Mouse (Mus musculus) forebrain, embryonic 12.5 days (tissue): ENCODE data around the gene Olfr1418. TPM values are rescaled to one million over a fixed set of nuclear protein-coding genes. Genes with fewer than 3 reads are reported as not detected.

ENCODE experiments used
- ATAC-seq: fragments of 200-750 bp; cut with Nextera tagmentation; 2 replicates; pipeline ENCODE4 v1.8.0; 2017; ENCODE audit warnings: moderate TSS enrichment; ENCODE audit not compliant: low FRiP score
- H3K27ac ChIP-seq: fragments of 300-500 bp; sonication (generic); 2 replicates; pipeline ENCODE4 v1.5.1; 2016; ENCODE audit warnings: mild to moderate bottlenecking
- H3K27me3 ChIP-seq: fragments of 300-500 bp; sonication (generic); 2 replicates; pipeline ENCODE4 v1.6.1; 2016; ENCODE audit warnings: mild to moderate bottlenecking
- H3K36me3 ChIP-seq: fragments of 300-500 bp; sonication (generic); replicated peaks from 2 replicates; pipeline ENCODE4 v1.6.1; 2016; ENCODE audit warnings: mild to moderate bottlenecking
- H3K4me1 ChIP-seq: fragments of 300-500 bp; sonication (generic); 2 replicates; pipeline ENCODE4 v1.6.1; 2016
- H3K4me2 ChIP-seq: fragments of 300-500 bp; sonication (generic); 2 replicates; pipeline ENCODE4 v1.6.1; 2016; ENCODE audit warnings: mild to moderate bottlenecking, moderate library complexity
- H3K4me3 ChIP-seq: fragments of 300-500 bp; sonication (generic); replicated peaks from 2 replicates; pipeline ENCODE4 v1.5.1; 2016; ENCODE audit warnings: mild to moderate bottlenecking
- H3K9ac ChIP-seq: fragments of 300-500 bp; sonication (generic); 2 replicates; pipeline ENCODE4 v1.6.1; 2016; ENCODE audit warnings: mild to moderate bottlenecking
- H3K9me3 ChIP-seq: fragments of 300-500 bp; sonication (generic); 2 replicates; pipeline ENCODE4 v1.6.1; 2016
- WGBS: fragments of 180-500 bp; shearing (Covaris S2); methylation state at CpG from one replicate; pipeline ENCODE4 v1.1.7; 2016; 5-methylcytosine and 5-hydroxymethylcytosine counted together
- polyA plus RNA-seq: library from polyadenylated mRNA; unstranded; fragments of >200 nt; fragmentation: Nextera tagmentation; extraction: Ambion mirVana; gene quantifications from 2 replicates; pipeline ENCODE4 v1.2.1, GENCODE M21; 2016

Gene Olfr1418
- polyA plus RNA-seq, 1 experiment from 2014 or later, result not detected

GRCm38 (mm10) chr19:11819143-11819700, 41.6 kb downstream of the Olfr1418 start, which contains the start of gene Stx3:
TSS of gene Stx3 (minus strand) at chr19:11819403.
- H3K9ac ChIP-seq, result peak within 1 kb of the TSS; percentile 65
- peaks cover 19% of the 10 kb centered on the region for H3K4me1 ChIP-seq
- peaks cover 48% of the 10 kb centered on the region for H3K27me3 ChIP-seq
- H3K36me3 ChIP-seq, result no peaks in the 10 kb centered on the region
- H3K4me3 ChIP-seq, result peak within 1 kb of the TSS; percentile 69
- no peak; the same call in 1 of the 2 replicates for ATAC-seq
- no peaks in the 10 kb centered on the region for H3K9me3 ChIP-seq
- H3K27ac ChIP-seq, result no peak within 1 kb of the TSS
- peak within 1 kb of the TSS; percentile 97 for H3K4me2 ChIP-seq
- WGBS, result under 1% methylated on average over 20 of the region's 20 CpGs

- Histone ChIP-seq H3K27me3 (peaks cover 48% of the 10 kb centered on the region), H3K4me1 (peaks cover 24% of the 10 kb centered on the region), H3K9me3 (no peaks in the 10 kb centered on the region), H3K4me3 (peak overlapping the region; percentile 69), H3K36me3 (no peaks in the 10 kb centered on the region), H3K27ac (no peak overlapping the region), H3K9ac (peak overlapping the region; percentile 65), H3K4me2 (peak overlapping the region; percentile 97)
- under 1% methylated on average over 74 of the region's 83 CpGs for WGBS
- peak; percentile 74 for ATAC-seq
Observed at GRCm38 (mm10) chr19:11818199-11819142, 42.4 kb downstream of the Olfr1418 start.

GRCm38 (mm10) chr19:11817586-11817985, 43.3 kb downstream of the Olfr1418 start:
- peak overlapping the region; percentile 97 for H3K4me2 ChIP-seq
- H3K27me3 ChIP-seq, result peaks cover 48% of the 10 kb centered on the region
- no peak overlapping the region for H3K9ac ChIP-seq
- peaks cover 30% of the 10 kb centered on the region for H3K4me1 ChIP-seq
- H3K4me3 ChIP-seq, result peak overlapping the region; percentile 69; the same call in 1 of the 2 replicates
- 8% methylated on average over 5 of the region's 5 CpGs for WGBS
- no peak for ATAC-seq
- no peaks in the 10 kb centered on the region for H3K9me3 ChIP-seq
- no peak overlapping the region for H3K27ac ChIP-seq
- H3K36me3 ChIP-seq, result no peaks in the 10 kb centered on the region

- Histone ChIP-seq H3K9me3 (no peaks in the 10 kb centered on the region), H3K36me3 (no peaks in the 10 kb centered on the region), H3K9ac (no peak overlapping the region), H3K4me1 (peaks cover 39% of the 10 kb centered on the region), H3K27me3 (peaks cover 48% of the 10 kb centered on the region), H3K4me3 (no peak overlapping the region), H3K27ac (no peak overlapping the region), H3K4me2 (no peak overlapping the region)
- no peak for ATAC-seq
- 61% methylated on average over 6 of the region's 6 CpGs for WGBS
Observed at GRCm38 (mm10) chr19:11816706-11817105, 44.2 kb downstream of the Olfr1418 start.

GRCm38 (mm10) chr19:11814742-11815333, 46.0 kb downstream of the Olfr1418 start:
- Histone ChIP-seq H3K27ac (no peak overlapping the region), H3K4me2 (no peak overlapping the region), H3K4me3 (no peak overlapping the region), H3K4me1 (peaks cover 47% of the 10 kb centered on the region), H3K27me3 (peaks cover 43% of the 10 kb centered on the region), H3K36me3 (no peaks in the 10 kb centered on the region), H3K9ac (no peak overlapping the region), H3K9me3 (no peaks in the 10 kb centered on the region)
- 89% methylated on average over 6 of the region's 6 CpGs for WGBS
- no peak for ATAC-seq

- Histone ChIP-seq H3K9me3 (no peaks in the 10 kb centered on the region), H3K4me1 (peaks cover 38% of the 10 kb centered on the region), H3K36me3 (no peaks in the 10 kb centered on the region), H3K4me3 (no peak overlapping the region), H3K4me2 (no peak overlapping the region), H3K27me3 (peaks cover 33% of the 10 kb centered on the region), H3K27ac (no peak overlapping the region), H3K9ac (no peak overlapping the region)
- 4% methylated on average over 8 of the region's 8 CpGs for WGBS
- ATAC-seq, result no peak
Observed at GRCm38 (mm10) chr19:11813649-11814048, 47.2 kb downstream of the Olfr1418 start.

GRCm38 (mm10) chr19:11813136-11813535, 47.7 kb downstream of the Olfr1418 start:
- Histone ChIP-seq H3K27me3 (peaks cover 28% of the 10 kb centered on the region), H3K27ac (no peak overlapping the region), H3K9ac (no peak overlapping the region), H3K4me1 (peaks cover 35% of the 10 kb centered on the region), H3K4me2 (no peak overlapping the region), H3K9me3 (no peaks in the 10 kb centered on the region), H3K4me3 (no peak overlapping the region), H3K36me3 (no peaks in the 10 kb centered on the region)
- ATAC-seq, result no peak
- 58% methylated on average over 4 of the region's 4 CpGs for WGBS

- Histone ChIP-seq H3K27me3 (peaks cover 15% of the 10 kb centered on the region), H3K4me3 (no peak overlapping the region), H3K4me2 (0 out of 2 replicates have a peak overlapping the region, but pooled peaks have one; percentile 21), H3K36me3 (no peaks in the 10 kb centered on the region), H3K9ac (no peak overlapping the region), H3K4me1 (peaks cover 32% of the 10 kb centered on the region), H3K9me3 (no peaks in the 10 kb centered on the region), H3K27ac (0 out of 2 replicates have a peak overlapping the region, but pooled peaks have one; percentile 13)
- WGBS, result 31% methylated on average over 5 of the region's 5 CpGs
- ATAC-seq, result peak; percentile 92
Observed at GRCm38 (mm10) chr19:11811688-11812365, 49.0 kb downstream of the Olfr1418 start.

GRCm38 (mm10) chr19:11810856-11811255, 50.0 kb downstream of the Olfr1418 start:
- Histone ChIP-seq H3K4me2 (no peak overlapping the region), H3K4me1 (peaks cover 32% of the 10 kb centered on the region), H3K36me3 (no peaks in the 10 kb centered on the region), H3K9ac (no peak overlapping the region), H3K27ac (no peak overlapping the region), H3K27me3 (peaks cover 5% of the 10 kb centered on the region), H3K9me3 (no peaks in the 10 kb centered on the region), H3K4me3 (no peak overlapping the region)
- ATAC-seq, result no peak
- WGBS, result 89% methylated on average over 1 of the region's 1 CpGs

GRCm38 (mm10) chr19:11810003-11810758, 50.7 kb downstream of the Olfr1418 start:
- peaks cover 5% of the 10 kb centered on the region for H3K27me3 ChIP-seq

GRCm38 (mm10) chr19:11808452-11808851, 52.4 kb downstream of the Olfr1418 start:
- 92% methylated on average over 2 of the region's 2 CpGs for WGBS
- no peak overlapping the region for H3K9ac ChIP-seq
- H3K4me3 ChIP-seq, result no peak overlapping the region
- no peak overlapping the region for H3K27ac ChIP-seq
- no peak for ATAC-seq
- H3K4me1 ChIP-seq, result peaks cover 27% of the 10 kb centered on the region
- H3K4me2 ChIP-seq, result no peak overlapping the region
- no peaks in the 10 kb centered on the region for H3K36me3 ChIP-seq
- H3K27me3 ChIP-seq, result no peaks in the 10 kb centered on the region
- no peaks in the 10 kb centered on the region for H3K9me3 ChIP-seq

More at GRCm38 (mm10) chr19:11810003-11810758, 50.7 kb downstream of the Olfr1418 start:
- Histone ChIP-seq H3K9ac (no peak overlapping the region), H3K4me1 (peaks cover 32% of the 10 kb centered on the region), H3K27ac (no peak overlapping the region), H3K4me2 (no peak overlapping the region), H3K36me3 (no peaks in the 10 kb centered on the region), H3K9me3 (no peaks in the 10 kb centered on the region), H3K4me3 (no peak overlapping the region)
- WGBS, result 87% methylated on average over 5 of the region's 5 CpGs
- ATAC-seq, result no peak
